Mouse (Mus musculus) ES-Bruce4 (cell line): ENCODE results near the gene Tfeb. TPM values are rescaled to one million over a fixed set of nuclear protein-coding genes. Genes with fewer than 3 reads are reported as not detected.

ENCODE experiments used
- H3K27ac ChIP-seq: 2 replicates; pipeline ENCODE4 v1.5.1; 2012; ENCODE audit warnings: low read length, inconsistent platforms; ENCODE audit not compliant: insufficient read depth
- H3K27me3 ChIP-seq: 2 replicates; pipeline ENCODE4 v1.6.1; 2012; ENCODE audit warnings: mild to moderate bottlenecking, low read length, inconsistent platforms; ENCODE audit not compliant: control insufficient read depth, poor library complexity, insufficient read depth, severe bottlenecking
- H3K36me3 ChIP-seq: 2 replicates; pipeline ENCODE4 v1.6.1; 2012; ENCODE audit warnings: inconsistent platforms, mild to moderate bottlenecking, low read length, moderate library complexity; ENCODE audit not compliant: control insufficient read depth, poor library complexity, insufficient read depth, severe bottlenecking
- H3K4me1 ChIP-seq: one replicate; pipeline ENCODE4 v1.8.1; 2011; ENCODE audit warnings: low read length; ENCODE audit not compliant: control insufficient read depth, insufficient read depth
- H3K4me3 ChIP-seq: 2 replicates; pipeline ENCODE4 v1.5.1; 2011; ENCODE audit warnings: low read depth, mild to moderate bottlenecking, low read length
- H3K9ac ChIP-seq: 2 replicates; pipeline ENCODE4 v1.6.1; 2012; ENCODE audit warnings: low read depth, mild to moderate bottlenecking, inconsistent platforms; ENCODE audit not compliant: poor library complexity, severe bottlenecking
- H3K9me3 ChIP-seq: replicated peaks from 2 replicates; pipeline ENCODE4 v1.6.1; 2012; ENCODE audit warnings: mild to moderate bottlenecking, low read length, inconsistent platforms; ENCODE audit not compliant: control insufficient read depth, poor library complexity, insufficient read depth, severe bottlenecking
- CTCF ChIP-seq: IDR thresholded peaks from one replicate; pipeline ENCODE4 v1.8.1; 2011; ENCODE audit warnings: low read depth, low read length
- EP300 ChIP-seq: IDR thresholded peaks from 2 replicates; pipeline ENCODE4 v1.6.1; 2011; ENCODE audit warnings: low read depth, low read length; ENCODE audit not compliant: insufficient read depth
- POLR2A ChIP-seq: IDR thresholded peaks from one replicate; pipeline ENCODE4 v1.8.1; 2011; ENCODE audit warnings: low read length; ENCODE audit not compliant: insufficient read depth
- polyA plus RNA-seq: library from polyadenylated mRNA; stranded (reverse); fragments of >200 nt; gene quantifications from 2 replicates; pipeline ENCODE4 v1.2.4, GENCODE M21; 2011; ENCODE audit warnings: low read depth; ENCODE audit not compliant: missing spikeins, insufficient read depth, insufficient read length

Tfeb gene
- polyA plus RNA-seq, 1 experiment, result 13.5 TPM

- Histone ChIP-seq H3K4me1 (no peaks in the 10 kb centered on the region), H3K9ac (peak overlapping the region; percentile 32), H3K4me3 (peak overlapping the region; percentile 74), H3K36me3 (no peaks in the 10 kb centered on the region), H3K27me3 (peaks cover 2% of the 10 kb centered on the region; the same call in 1 of the 2 replicates), H3K27ac (no peak overlapping the region), H3K9me3 (no peaks in the 10 kb centered on the region)
- TF ChIP-seq POLR2A (no peak), CTCF (no peak), EP300 (no peak)
Observed at GRCm38 (mm10) chr17:47833029-47833627, 96.3 kb downstream of the Tfeb start.

- H3K27ac ChIP-seq, result no peak overlapping the region
- no peaks in the 10 kb centered on the region for H3K4me1 ChIP-seq
- H3K9me3 ChIP-seq, result no peaks in the 10 kb centered on the region
- peak overlapping the region; percentile 32 for H3K9ac ChIP-seq
- no peaks in the 10 kb centered on the region for H3K36me3 ChIP-seq
- H3K27me3 ChIP-seq, result peaks cover 2% of the 10 kb centered on the region; the same call in 1 of the 2 replicates
- TF ChIP-seq POLR2A, result no peak
- no peak for TF ChIP-seq EP300
- no peak for TF ChIP-seq CTCF
- H3K4me3 ChIP-seq, result peak overlapping the region; percentile 38
Observed at GRCm38 (mm10) chr17:47833628-47834481, 97.0 kb downstream of the Tfeb start.

GRCm38 (mm10) chr17:47834482-47834767 lies 97.6 kb downstream of the Tfeb start, which contains the start of gene Mdfi:
Gene Mdfi (minus strand): TSS chr17:47834691.
- Histone ChIP-seq H3K4me3 (peak within 1 kb of the TSS; percentile 38), H3K4me1 (no peaks in the 10 kb centered on the region), H3K9ac (peak within 1 kb of the TSS; percentile 32), H3K9me3 (no peaks in the 10 kb centered on the region), H3K36me3 (no peaks in the 10 kb centered on the region), H3K27ac (no peak within 1 kb of the TSS), H3K27me3 (peaks cover 2% of the 10 kb centered on the region; the same call in 1 of the 2 replicates)
- TF ChIP-seq EP300, result 0 out of 2 replicates have a peak, but pooled peaks have one; percentile 10
- no peak for TF ChIP-seq POLR2A

- Histone ChIP-seq H3K9ac (no peak overlapping the region), H3K4me1 (no peaks in the 10 kb centered on the region), H3K36me3 (no peaks in the 10 kb centered on the region), H3K9me3 (no peaks in the 10 kb centered on the region), H3K27ac (no peak overlapping the region), H3K4me3 (no peak overlapping the region), H3K27me3 (peaks cover 2% of the 10 kb centered on the region; the same call in 1 of the 2 replicates)
- TF ChIP-seq EP300 (no peak), CTCF (no peak), POLR2A (no peak)
Observed at GRCm38 (mm10) chr17:47837808-47838207, 101.0 kb downstream of the Tfeb start.

- Histone ChIP-seq H3K27ac (no peak overlapping the region), H3K9me3 (no peaks in the 10 kb centered on the region), H3K9ac (no peak overlapping the region), H3K27me3 (no peaks in the 10 kb centered on the region), H3K4me1 (no peaks in the 10 kb centered on the region), H3K4me3 (no peak overlapping the region), H3K36me3 (no peaks in the 10 kb centered on the region)
- TF ChIP-seq CTCF, result no peak
Observed at GRCm38 (mm10) chr17:47841521-47841920, 104.7 kb downstream of the Tfeb start.

Other genes starting within 250 kb of the Tfeb start
- gene Taf8, start 234.7 kb upstream of the Tfeb start, polyA plus RNA-seq, result 45.5 and 46.6 TPM in 2 replicates
- 181 and 185 TPM in 2 replicates for gene Ccnd3, start 232.0 kb upstream of the Tfeb start, polyA plus RNA-seq
- gene Bysl, start 125.5 kb upstream of the Tfeb start, polyA plus RNA-seq, result 24.9 and 25.7 TPM in 2 replicates
- gene Med20, start 125.4 kb upstream of the Tfeb start, polyA plus RNA-seq, result 26.4 and 36.9 TPM in 2 replicates
- gene Gm20517, start 125.4 kb upstream of the Tfeb start, polyA plus RNA-seq, result 4.5 and 11.9 TPM in 2 replicates
- 15.8 and 16.8 TPM in 2 replicates for gene Usp49, start 106.3 kb upstream of the Tfeb start, polyA plus RNA-seq
- gene Tomm6, start 48.6 kb upstream of the Tfeb start, polyA plus RNA-seq, result 221 and 231 TPM in 2 replicates
- gene Frs3, start 48.0 kb upstream of the Tfeb start, polyA plus RNA-seq, result 14.0 and 14.5 TPM in 2 replicates
- 0.24 and 1.0 TPM in 2 replicates for gene Gm21981, start 42.6 kb upstream of the Tfeb start, polyA plus RNA-seq
- 2.0 and 2.2 TPM in 2 replicates for gene Prickle4, start 42.3 kb upstream of the Tfeb start, polyA plus RNA-seq
- gene Pgc, start 10.2 kb upstream of the Tfeb start, polyA plus RNA-seq, result 4.9 and 5.0 TPM in 2 replicates
- gene Mdfi, start 97.7 kb downstream of the Tfeb start, polyA plus RNA-seq, result 22.3 and 27.9 TPM in 2 replicates
- gene Foxp4, start 187.6 kb downstream of the Tfeb start, polyA plus RNA-seq, result 44.2 and 52.3 TPM in 2 replicates